Mouse (Mus musculus): Measurements from ENCODE around the gene Efl1. TPM values are rescaled to one million over a fixed set of nuclear protein-coding genes. Genes with fewer than 3 reads are reported as not detected.

Efl1 gene
- total and polyA plus RNA-seq, 3 experiments = 19.5 to 27.4 (median 21.0) TPM

- TF ChIP-seq KAT2A (IDR thresholded peaks at IDR 0.05; ENCODE audit: insufficient replicate concordance, low read length) (no peak), MAZ (IDR thresholded peaks at IDR 0.05; ENCODE audit: low read depth, low read length) (no peak), ZMIZ1 (IDR thresholded peaks at IDR 0.05; ENCODE audit: low read depth, low read length) (no peak), GABPA (IDR thresholded peaks at IDR 0.05; ENCODE audit: insufficient replicate concordance, low read depth, low read length) (no peak), IRF4 (IDR thresholded peaks at IDR 0.05; ENCODE audit: low read depth, low read length) (no peak), JUND (conservative IDR thresholded peaks at IDR 0.05; ENCODE audit: low read depth, low read length) (no peak), POLR2A (IDR thresholded peaks at IDR 0.05; ENCODE audit: low read depth, low read length) (no peak), SMC3 (IDR thresholded peaks at IDR 0.05; ENCODE audit: low read depth, low read length) (no peak), ZNF384 (IDR thresholded peaks at IDR 0.05; ENCODE audit: low read depth, low read length) (no peak), TBP (conservative IDR thresholded peaks at IDR 0.05; ENCODE audit: low read depth, low read length) (no peak), POLR2AphosphoS2 (IDR thresholded peaks at IDR 0.05; ENCODE audit: low read depth, low read length) (no peak), ETS1 (conservative IDR thresholded peaks at IDR 0.05; ENCODE audit: low read depth, low read length) (no peak), NELFE (IDR thresholded peaks at IDR 0.05; ENCODE audit: low read depth, low read length) (no peak), MAFK (IDR thresholded peaks at IDR 0.05; ENCODE audit: insufficient replicate concordance, low read length) (no peak)
- H3K4me2 ChIP-seq (ENCODE audit: insufficient read depth, low read depth, poor library complexity, severe bottlenecking) = no peak overlapping the region
- dilution Hi-C loops (cut with MboI; ENCODE audit: extremely low pct_ligation_motif_present, extremely low pct_unique_long_range_greater_than_20kb, low sequenced_read_pairs) (no loop called here), in situ Hi-C loops (cut with MboI; ENCODE audit: low pct_ligation_motif_present, low pct_unique_long_range_greater_than_20kb, low sequenced_read_pairs) (no loop called here)
- no peaks in the 10 kb centered on the region for H3K79me2 ChIP-seq (replicated peaks; ENCODE audit: control insufficient read depth, extremely low read depth, insufficient read depth, poor library complexity, severe bottlenecking)
- no peak overlapping the region for H3K27ac ChIP-seq (ENCODE audit: insufficient read depth, low read depth)
- no peak overlapping the region for H3K9ac ChIP-seq (ENCODE audit: insufficient read depth, low read depth)
- H3K27me3 ChIP-seq (replicated peaks) = no peaks in the 10 kb centered on the region
- DNase-seq (ENCODE audit: extremely low read depth) = no peak
- no peak overlapping the region for H3K4me3 ChIP-seq (replicated peaks in 1 of 3; ENCODE audit: low read depth in 2 of 3, low read length in 2 of 3, poor library complexity in 1 of 3)
- no peaks in the 10 kb centered on the region for H3K9me3 ChIP-seq (replicated peaks; ENCODE audit: low read length)
- H3K4me1 ChIP-seq (ENCODE audit: control insufficient read depth in 1 of 2, insufficient read depth in 2 of 2) = peaks cover 0 to 38% of the 10 kb centered on the region in 2 experiments; a peak in 2 of 4 replicates
- H3K36me3 ChIP-seq (replicated peaks in 1 of 2; ENCODE audit: control insufficient read depth in 1 of 2, insufficient read depth in 1 of 2, low read length in 1 of 2) = peaks cover 31 to 81% of the 10 kb centered on the region in 2 experiments
Measured at GRCm38 (mm10) chr7:82752171-82753085, 104.0 kb downstream of the Efl1 start.

GRCm38 (mm10) chr7:82755602-82756155, 107.3 kb downstream of the Efl1 start:
- Histone ChIP-seq H3K27me3 (replicated peaks) (no peaks in the 10 kb centered on the region), H3K79me2 (replicated peaks; ENCODE audit: control insufficient read depth, extremely low read depth, insufficient read depth, poor library complexity, severe bottlenecking) (no peaks in the 10 kb centered on the region), H3K4me2 (ENCODE audit: insufficient read depth, low read depth, poor library complexity, severe bottlenecking) (no peak overlapping the region), H3K4me3 (replicated peaks in 1 of 3; ENCODE audit: low read depth in 2 of 3, low read length in 2 of 3, poor library complexity in 1 of 3) (no peak overlapping the region), H3K36me3 (replicated peaks in 1 of 2; ENCODE audit: control insufficient read depth in 1 of 2, insufficient read depth in 1 of 2, low read length in 1 of 2) (peaks cover 28 to 71% of the 10 kb centered on the region in 2 experiments), H3K27ac (ENCODE audit: insufficient read depth, low read depth) (no peak overlapping the region), H3K9ac (ENCODE audit: insufficient read depth, low read depth) (no peak overlapping the region), H3K4me1 (ENCODE audit: control insufficient read depth in 1 of 2, insufficient read depth in 2 of 2) (peaks cover 0 to 27% of the 10 kb centered on the region in 2 experiments; a peak in 2 of 4 replicates), H3K9me3 (replicated peaks; ENCODE audit: low read length) (no peaks in the 10 kb centered on the region)
- no peak for DNase-seq (ENCODE audit: extremely low read depth)
- dilution Hi-C loops (cut with MboI; ENCODE audit: extremely low pct_ligation_motif_present, extremely low pct_unique_long_range_greater_than_20kb, low sequenced_read_pairs) (no loop called here), in situ Hi-C loops (cut with MboI; ENCODE audit: low pct_ligation_motif_present, low pct_unique_long_range_greater_than_20kb, low sequenced_read_pairs) (no loop called here)
- TF ChIP-seq MAFK (IDR thresholded peaks at IDR 0.05; ENCODE audit: insufficient replicate concordance, low read length) (no peak), ELF1 (IDR thresholded peaks at IDR 0.05; ENCODE audit: low read depth, low read length) (no peak), POLR2AphosphoS2 (IDR thresholded peaks at IDR 0.05; ENCODE audit: low read depth, low read length) (no peak)
